Mouse (Mus musculus): ENCODE results near the gene Cbr1.
"Not testable (repeated sequence)": the region's sequence is repeated elsewhere in the genome, so short reads cannot be mapped to it uniquely, and the experiment has no call there.

DNA sequence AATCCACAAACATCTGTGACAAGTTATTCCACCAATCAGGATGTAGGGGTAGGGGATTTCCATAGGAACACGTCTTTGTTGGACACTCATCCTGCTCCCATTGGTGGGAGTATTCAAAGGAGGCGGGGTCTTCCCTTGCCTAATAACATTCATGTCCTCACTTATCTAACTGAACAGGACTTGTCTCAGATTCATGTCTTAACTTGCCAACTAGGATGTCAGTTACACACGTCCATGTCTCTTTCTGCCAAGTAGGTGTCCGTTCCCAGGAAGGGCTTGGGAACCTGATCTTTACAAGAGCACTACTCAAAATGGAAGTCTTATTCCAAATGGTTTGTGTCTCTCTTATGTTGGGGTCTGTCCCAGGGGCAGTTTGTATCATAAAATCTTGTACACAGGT lies 18.1 kb downstream of the Cbr1 start:
- not testable (repeated sequence) for TF ChIP-seq CTCF (conservative IDR thresholded peaks at IDR 0.05; ENCODE audit: low read length); POU5F1 (IDR thresholded peaks at IDR 0.05; ENCODE audit: borderline replicate concordance, low read length)
